Mouse (Mus musculus) lung, postnatal 0 days (tissue): ENCODE results near the gene Sh3rf1.

Experiments
- CTCF ChIP-seq: IDR thresholded peaks from 2 replicates; pipeline ENCODE4 v1.5.1; 2016; ENCODE audit warnings: antibody characterized with exemption, mild to moderate bottlenecking
- EP300 ChIP-seq: IDR thresholded peaks from 2 replicates; pipeline ENCODE4 v1.6.1; 2016; ENCODE audit warnings: antibody characterized with exemption, mild to moderate bottlenecking, control low read depth

GRCm38 (mm10) chr8:61270016-61270415 is 46.3 kb downstream of the Sh3rf1 start:
- no peak for TF ChIP-seq EP300
- TF ChIP-seq CTCF: no peak
